Mouse (Mus musculus) cerebellum, adult 9-11 months (tissue): ENCODE data around the gene 1110057P08Rik.
"Not testable (repeated sequence)": the region's sequence is repeated elsewhere in the genome, so short reads cannot be mapped to it uniquely, and the experiment has no call there.

Experiments
- DNase-seq: peaks from one replicate; pipeline ENCODE4 v3.0.0; 2022

The 1110057P08Rik gene

GRCm38 (mm10) chr16:89174435-89174834 lies at the start of gene 1110057P08Rik:
1110057P08Rik (plus strand) TSS chr16:89174735.
- no peak for DNase-seq

- no peak for DNase-seq
Observed at GRCm38 (mm10) chr16:89140551-89140950, 34.0 kb upstream of the 1110057P08Rik start, which contains the start of gene Gm6358. Gm6358 (plus strand) TSS chr16:89140851.

- DNase-seq = no peak
Observed at GRCm38 (mm10) chr16:89150786-89151185, 23.7 kb upstream of the 1110057P08Rik start, which contains the start of gene Gm10061. Gm10061 (plus strand) TSS chr16:89151086.

GRCm38 (mm10) chr16:89157652-89158051 lies 16.9 kb upstream of the 1110057P08Rik start, which contains the start of gene Gm9789:
Gm9789 (plus strand) TSS chr16:89157952.
- no peak for DNase-seq

DNA sequence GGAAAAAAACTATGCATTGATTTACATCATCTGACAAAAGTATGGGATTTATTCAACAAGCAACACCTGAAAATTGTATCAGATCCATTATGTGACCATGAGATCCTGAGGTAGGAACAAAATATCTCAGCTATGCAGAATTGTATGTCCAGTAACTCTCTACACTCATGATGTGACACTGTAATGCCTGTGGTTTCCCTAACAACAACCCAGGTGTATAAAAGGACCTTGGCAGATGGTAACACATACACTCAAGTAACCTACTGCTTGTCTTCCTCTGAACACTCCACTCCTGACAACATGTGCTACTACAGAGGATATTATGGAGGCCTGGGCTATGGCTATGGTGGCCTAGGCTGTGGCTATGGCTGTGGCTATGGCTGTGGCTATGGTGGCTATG lies 5.3 kb upstream of the 1110057P08Rik start, which contains the start of gene Gm7735:
Gene Gm7735, plus strand, starts transcription at position 301 of the 400 bp plus-strand sequence.
- DNase-seq = not testable (repeated sequence)

DNA sequence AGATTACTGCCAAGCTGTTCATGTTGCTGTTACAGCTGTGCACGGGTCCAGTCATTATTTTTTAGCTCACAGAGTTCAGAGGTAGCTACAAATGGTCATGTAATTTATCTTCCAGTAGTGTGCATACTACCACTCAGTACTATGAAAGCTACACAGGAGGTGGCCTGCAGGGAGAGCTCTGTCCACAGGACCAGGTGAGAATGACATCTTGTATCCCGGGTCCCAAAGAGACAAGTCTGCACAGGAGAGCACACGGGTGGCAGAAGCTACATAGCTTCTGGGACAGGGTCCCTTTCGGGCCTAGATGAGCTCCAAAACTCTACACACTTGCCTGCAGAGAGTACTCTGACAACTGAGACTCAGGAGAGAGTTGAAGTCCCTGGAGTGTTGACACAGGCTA lies 14.1 kb downstream of the 1110057P08Rik start:
- DNase-seq = no peak

DNA sequence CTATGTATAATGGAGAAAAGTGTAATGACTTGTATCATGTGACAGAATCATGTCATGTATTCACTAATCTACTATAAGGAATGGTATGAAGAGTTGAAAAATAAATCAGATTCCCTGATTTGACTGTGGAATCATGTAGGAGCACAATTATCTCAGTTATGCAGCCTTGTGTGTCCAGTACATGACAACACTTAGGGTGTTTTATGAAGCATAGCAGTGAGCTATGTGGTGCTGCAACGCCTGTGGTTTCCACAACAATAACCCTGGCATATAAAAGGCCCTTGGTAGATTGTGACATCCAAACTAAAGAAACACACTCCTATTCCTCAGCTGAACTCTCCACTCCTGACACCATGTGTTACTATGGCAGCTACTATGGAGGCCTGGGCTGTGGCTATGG lies 31.0 kb downstream of the 1110057P08Rik start, which contains the start of gene Krtap20-2:
Gene Krtap20-2, plus strand, starts transcription at position 301 of the 400 bp plus-strand sequence.
- DNase-seq = no peak
